Mouse (Mus musculus) embryonic facial prominence, embryonic 14.5 days (tissue): ENCODE measurements around the gene Gm42906. TPM values are rescaled to one million over a fixed set of nuclear protein-coding genes. Genes with fewer than 3 reads are reported as not detected.

Experiments
- ATAC-seq: fragments of 200-750 bp; cut with Nextera tagmentation; 2 replicates; pipeline ENCODE4 v1.8.0; 2017; ENCODE audit warnings: low read depth, moderate number of reproducible peaks, moderate TSS enrichment
- DNase-seq: peaks from one replicate; pipeline ENCODE4 v3.0.0-alpha.2; 2015; ENCODE audit warnings: low spot score
- H3K27ac ChIP-seq: fragments of 300-500 bp; sonication (generic); replicated peaks from 2 replicates; pipeline ENCODE4 v1.5.1; 2014; ENCODE audit warnings: low read depth, mild to moderate bottlenecking, low read length, moderate library complexity
- H3K27me3 ChIP-seq: fragments of 300-500 bp; sonication (generic); replicated peaks from 2 replicates; pipeline ENCODE4 v1.6.1; 2014; ENCODE audit warnings: low read length; ENCODE audit not compliant: control insufficient read depth, insufficient read depth
- H3K36me3 ChIP-seq: fragments of 300-500 bp; sonication (generic); 2 replicates; pipeline ENCODE4 v1.6.1; 2014; ENCODE audit warnings: low read length, mixed read lengths; ENCODE audit not compliant: control insufficient read depth, insufficient read depth
- H3K4me1 ChIP-seq: fragments of 300-500 bp; sonication (generic); 2 replicates; pipeline ENCODE4 v1.6.1; 2014; ENCODE audit warnings: antibody characterized with exemption, low read length; ENCODE audit not compliant: control insufficient read depth, insufficient read depth
- H3K4me2 ChIP-seq: fragments of 300-500 bp; sonication (generic); 2 replicates; pipeline ENCODE4 v1.6.1; 2014; ENCODE audit warnings: low read depth, mild to moderate bottlenecking, low read length, moderate library complexity, mixed read lengths
- H3K4me3 ChIP-seq: fragments of 300-500 bp; sonication (generic); 2 replicates; pipeline ENCODE4 v1.5.1; 2014; ENCODE audit warnings: low read depth, mild to moderate bottlenecking, low read length
- H3K9ac ChIP-seq: fragments of 300-500 bp; sonication (generic); 2 replicates; pipeline ENCODE4 v1.6.1; 2014; ENCODE audit warnings: low read depth, mild to moderate bottlenecking, low read length, moderate library complexity, mixed read lengths
- H3K9me3 ChIP-seq: fragments of 300-500 bp; sonication (generic); 2 replicates; pipeline ENCODE4 v1.6.1; 2016; ENCODE audit warnings: low read length; ENCODE audit not compliant: control insufficient read depth
- WGBS: fragments of 180-500 bp; shearing (Covaris S2); extraction: QIAGEN DNeasy Blood & Tissue Kit; methylation state at CpG from one replicate; pipeline ENCODE4 v1.1.7; 2014; 5-methylcytosine and 5-hydroxymethylcytosine counted together
- polyA plus RNA-seq: library from polyadenylated mRNA; unstranded; fragments of >200 nt; fragmentation: Nextera tagmentation; extraction: Ambion mirVana; gene quantifications from 2 replicates; pipeline ENCODE4 v1.2.1, GENCODE M21; 2014

The Gm42906 gene
- polyA plus RNA-seq, 1 experiment from 2014 or later, result not detected

- peak; percentile 50 for DNase-seq
- peak overlapping the region; percentile 83 for H3K4me2 ChIP-seq
Observed at GRCm38 (mm10) chr5:151190764-151191163, 237.2 kb downstream of the Gm42906 start.

GRCm38 (mm10) chr5:151189789-151190378 is 238.1 kb downstream of the Gm42906 start:
- H3K9me3 ChIP-seq, result no peaks in the 10 kb centered on the region
- H3K27ac ChIP-seq, result peak overlapping the region; percentile 31; the same call in 1 of the 2 replicates
- H3K9ac ChIP-seq, result peak overlapping the region; percentile 68
- H3K36me3 ChIP-seq, result no peaks in the 10 kb centered on the region
- H3K4me3 ChIP-seq, result peak overlapping the region; percentile 63
- ATAC-seq (peak; percentile 96), DNase-seq (peak; percentile 95)
- H3K4me1 ChIP-seq, result peaks cover 11% of the 10 kb centered on the region; the same call in 1 of the 2 replicates
- H3K4me2 ChIP-seq, result peak overlapping the region; percentile 83
- H3K27me3 ChIP-seq, result no peaks in the 10 kb centered on the region
- WGBS, result 2% methylated on average over 27 of the region's 27 CpGs

More at GRCm38 (mm10) chr5:151190764-151191163, 237.2 kb downstream of the Gm42906 start:
- Histone ChIP-seq H3K9me3 (no peaks in the 10 kb centered on the region), H3K27ac (no peak overlapping the region), H3K4me3 (no peak overlapping the region; the same call in 1 of the 2 replicates), H3K36me3 (no peaks in the 10 kb centered on the region), H3K27me3 (no peaks in the 10 kb centered on the region), H3K9ac (no peak overlapping the region), H3K4me1 (peaks cover 11% of the 10 kb centered on the region; the same call in 1 of the 2 replicates)
- ATAC-seq, result no peak
- WGBS, result 60% methylated on average over 5 of the region's 5 CpGs

- no peaks in the 10 kb centered on the region for H3K9me3 ChIP-seq
- H3K4me3 ChIP-seq, result peak overlapping the region; percentile 63
- peak overlapping the region; percentile 68 for H3K9ac ChIP-seq
- H3K36me3 ChIP-seq, result no peaks in the 10 kb centered on the region
- H3K4me1 ChIP-seq, result peaks cover 11% of the 10 kb centered on the region; the same call in 1 of the 2 replicates
- 31% methylated on average over 3 of the region's 3 CpGs for WGBS
- no peaks in the 10 kb centered on the region for H3K27me3 ChIP-seq
- no peak overlapping the region for H3K27ac ChIP-seq
- peak overlapping the region; percentile 83 for H3K4me2 ChIP-seq
- no peak for DNase-seq
- ATAC-seq, result no peak
Observed at GRCm38 (mm10) chr5:151189321-151189720, 238.6 kb downstream of the Gm42906 start.

GRCm38 (mm10) chr5:151188659-151189058 is 239.3 kb downstream of the Gm42906 start:
- Histone ChIP-seq H3K4me1 (peaks cover 14% of the 10 kb centered on the region; the same call in 1 of the 2 replicates), H3K9ac (no peak overlapping the region), H3K4me3 (peak overlapping the region; percentile 63; the same call in 1 of the 2 replicates), H3K9me3 (no peaks in the 10 kb centered on the region), H3K4me2 (peak overlapping the region; percentile 83; the same call in 1 of the 2 replicates), H3K27me3 (no peaks in the 10 kb centered on the region), H3K27ac (no peak overlapping the region), H3K36me3 (no peaks in the 10 kb centered on the region)
- DNase-seq, result no peak
- 83% methylated on average over 6 of the region's 6 CpGs for WGBS
- ATAC-seq, result no peak

- Histone ChIP-seq H3K36me3 (no peaks in the 10 kb centered on the region), H3K4me2 (0 out of 2 replicates have a peak overlapping the region, but pooled peaks have one; percentile 2), H3K4me3 (no peak overlapping the region), H3K4me1 (peaks cover 16% of the 10 kb centered on the region; the same call in 1 of the 2 replicates), H3K9me3 (no peaks in the 10 kb centered on the region), H3K9ac (no peak overlapping the region), H3K27ac (no peak overlapping the region), H3K27me3 (no peaks in the 10 kb centered on the region)
- no peak for DNase-seq
- no peak for ATAC-seq
- 77% methylated on average over 11 of the region's 11 CpGs for WGBS
Observed at GRCm38 (mm10) chr5:151187336-151187735, 240.6 kb downstream of the Gm42906 start.

GRCm38 (mm10) chr5:151185286-151185856 is 242.6 kb downstream of the Gm42906 start:
- no peak overlapping the region for H3K27ac ChIP-seq
- H3K4me3 ChIP-seq, result no peak overlapping the region
- DNase-seq (no peak), ATAC-seq (no peak)
- no peak overlapping the region for H3K4me2 ChIP-seq
- H3K36me3 ChIP-seq, result no peaks in the 10 kb centered on the region
- H3K4me1 ChIP-seq, result peaks cover 12% of the 10 kb centered on the region; the same call in 1 of the 2 replicates
- H3K9ac ChIP-seq, result no peak overlapping the region
- 58% methylated on average over 8 of the region's 8 CpGs for WGBS
- no peaks in the 10 kb centered on the region for H3K27me3 ChIP-seq
- H3K9me3 ChIP-seq, result no peaks in the 10 kb centered on the region

- H3K27ac ChIP-seq, result no peak overlapping the region
- H3K27me3 ChIP-seq, result no peaks in the 10 kb centered on the region
- H3K9me3 ChIP-seq, result no peaks in the 10 kb centered on the region
- no peaks in the 10 kb centered on the region for H3K36me3 ChIP-seq
- H3K4me3 ChIP-seq, result no peak overlapping the region
- no peak overlapping the region for H3K4me2 ChIP-seq
- 73% methylated on average over 11 of the region's 11 CpGs for WGBS
- no peak overlapping the region for H3K9ac ChIP-seq
- DNase-seq (no peak), ATAC-seq (no peak)
- peaks cover 5% of the 10 kb centered on the region; the same call in 1 of the 2 replicates for H3K4me1 ChIP-seq
Observed at GRCm38 (mm10) chr5:151183656-151184240, 244.2 kb downstream of the Gm42906 start.

GRCm38 (mm10) chr5:151181288-151181687 is 246.7 kb downstream of the Gm42906 start:
- DNase-seq (no peak), ATAC-seq (no peak)
- Histone ChIP-seq H3K4me1 (peaks cover 5% of the 10 kb centered on the region; the same call in 1 of the 2 replicates), H3K27ac (no peak overlapping the region), H3K4me3 (no peak overlapping the region), H3K36me3 (no peaks in the 10 kb centered on the region), H3K4me2 (no peak overlapping the region), H3K9ac (no peak overlapping the region), H3K27me3 (no peaks in the 10 kb centered on the region), H3K9me3 (no peaks in the 10 kb centered on the region)
- whole genome bisulfite sequencing, result 93% methylated on average over 8 of the region's 8 CpGs
